Mouse (Mus musculus) MEL (cell line): ENCODE measurements around the gene Nubp2. TPM values are rescaled to one million over a fixed set of nuclear protein-coding genes. Genes with fewer than 3 reads are reported as not detected.

Experiments
- DNase-seq: peaks from one replicate; pipeline ENCODE4 v3.0.0; 2011; ENCODE audit warnings: low read depth, low spot score
- H3K27ac ChIP-seq: 2 replicates; pipeline ENCODE4 v1.5.1; 2012; ENCODE audit warnings: low read depth, mild to moderate bottlenecking, control low read depth, low read length, moderate library complexity; ENCODE audit not compliant: control insufficient read depth
- H3K27me3 ChIP-seq, 2 experiments: fragments of 150-350 bp in 1 of 2; sonication (generic) in 1 of 2; 2 replicates each; pipeline ENCODE4 v1.6.1; 2012; ENCODE audit warnings: low read length in 2 of 2, mild to moderate bottlenecking in 2 of 2, improper control_type of control experiment in 1 of 2, moderate library complexity in 1 of 2; ENCODE audit not compliant: insufficient read depth in 2 of 2, control insufficient read depth in 1 of 2
- H3K36me3 ChIP-seq, 2 experiments: 2 replicates each; pipeline ENCODE4 v1.6.1; 2012 to 2014; ENCODE audit warnings: low read length in 2 of 2, improper control_type of control experiment in 1 of 2, inconsistent platforms in 1 of 2, mild to moderate bottlenecking in 1 of 2; ENCODE audit not compliant: insufficient read depth in 2 of 2, control insufficient read depth in 1 of 2
- H3K4me1 ChIP-seq, 2 experiments: fragments of 150-350 bp in 1 of 2; sonication (generic) in 1 of 2; 2 replicates each; pipeline ENCODE4 v1.6.1; 2012; ENCODE audit warnings: low read length in 2 of 2, improper control_type of control experiment in 1 of 2, mild to moderate bottlenecking in 1 of 2; ENCODE audit not compliant: insufficient read depth in 2 of 2, control insufficient read depth in 1 of 2
- H3K4me3 ChIP-seq, 2 experiments: fragments of 150-350 bp in 1 of 2; sonication (generic) in 1 of 2; 2 replicates each; pipeline ENCODE4 v1.5.1; 2012; ENCODE audit warnings: low read depth in 2 of 2, low read length in 2 of 2, mild to moderate bottlenecking in 2 of 2, moderate library complexity in 2 of 2, control low read depth in 1 of 2, improper control_type of control experiment in 1 of 2; ENCODE audit not compliant: control insufficient read depth in 1 of 2, insufficient read depth in 1 of 2
- H3K79me2 ChIP-seq: 2 replicates; pipeline ENCODE4 v1.6.1; 2012; ENCODE audit warnings: mild to moderate bottlenecking, low read length, moderate library complexity; ENCODE audit not compliant: control insufficient read depth, poor library complexity, insufficient read depth
- H3K9ac ChIP-seq: 2 replicates; pipeline ENCODE4 v1.6.1; 2012; ENCODE audit warnings: low read depth, mild to moderate bottlenecking, control low read depth, low read length, moderate library complexity; ENCODE audit not compliant: control insufficient read depth, poor library complexity, severe bottlenecking
- H3K9me3 ChIP-seq: fragments of 150-350 bp; sonication (generic); replicated peaks from 2 replicates; pipeline ENCODE4 v1.6.1; 2012; ENCODE audit warnings: mild to moderate bottlenecking, low read length, improper control_type of control experiment, moderate library complexity; ENCODE audit not compliant: insufficient read depth
- BHLHE40 ChIP-seq: IDR thresholded peaks from 2 replicates; pipeline ENCODE4 v1.6.1; 2012; ENCODE audit warnings: low read depth, mild to moderate bottlenecking, inconsistent platforms, low read length, improper control_type of control experiment, borderline replicate concordance
- CHD1 ChIP-seq: IDR thresholded peaks from 2 replicates; pipeline ENCODE4 v1.6.1; 2012; ENCODE audit warnings: low read depth, mild to moderate bottlenecking, inconsistent platforms, low read length, improper control_type of control experiment
- ETS1 ChIP-seq: IDR thresholded peaks from 2 replicates; pipeline ENCODE4 v1.6.1; 2012; ENCODE audit warnings: low read depth, mild to moderate bottlenecking, inconsistent platforms, low read length, improper control_type of control experiment, moderate library complexity
- HCFC1 ChIP-seq: IDR thresholded peaks from 2 replicates; pipeline ENCODE4 v1.6.1; 2012; ENCODE audit warnings: low read depth, mild to moderate bottlenecking, inconsistent platforms, low read length, improper control_type of control experiment, moderate library complexity
- MAFK ChIP-seq: IDR thresholded peaks from 2 replicates; pipeline ENCODE4 v1.6.1; 2011; ENCODE audit warnings: low read depth, mild to moderate bottlenecking, low read length, improper control_type of control experiment, borderline replicate concordance
- MAX ChIP-seq: IDR thresholded peaks from 2 replicates; pipeline ENCODE4 v1.6.1; 2011; ENCODE audit warnings: low read length, improper control_type of control experiment
- MAZ ChIP-seq: IDR thresholded peaks from 2 replicates; pipeline ENCODE4 v1.6.1; 2012; ENCODE audit warnings: low read depth, mild to moderate bottlenecking, inconsistent platforms, low read length, improper control_type of control experiment
- MEF2A ChIP-seq: IDR thresholded peaks from 2 replicates; pipeline ENCODE4 v1.6.1; 2014; ENCODE audit warnings: low read depth, mild to moderate bottlenecking, inconsistent platforms, low read length, improper control_type of control experiment; ENCODE audit not compliant: poor library complexity, insufficient replicate concordance, severe bottlenecking; ENCODE audit errors: extremely low read depth
- MYB ChIP-seq: IDR thresholded peaks from 2 replicates; pipeline ENCODE4 v1.6.1; 2011; ENCODE audit warnings: mild to moderate bottlenecking, low read depth, low read length, improper control_type of control experiment
- NELFE ChIP-seq: IDR thresholded peaks from 2 replicates; pipeline ENCODE4 v1.6.1; 2011; ENCODE audit warnings: low read depth, low read length, improper control_type of control experiment
- NRF1 ChIP-seq: IDR thresholded peaks from 2 replicates; pipeline ENCODE4 v1.6.1; 2014; ENCODE audit warnings: low read depth, mild to moderate bottlenecking, inconsistent platforms, low read length, improper control_type of control experiment, moderate library complexity; ENCODE audit not compliant: poor library complexity, insufficient read depth, severe bottlenecking
- POLR2A ChIP-seq, 2 experiments: IDR thresholded peaks; 2 replicates each; pipeline ENCODE4 v1.6.1; 2011 to 2012; ENCODE audit warnings: low read length in 2 of 2, mild to moderate bottlenecking in 2 of 2, control low read depth in 1 of 2, improper control_type of control experiment in 1 of 2, low read depth in 1 of 2, moderate library complexity in 1 of 2; ENCODE audit not compliant: control insufficient read depth in 1 of 2, insufficient read depth in 1 of 2, poor library complexity in 1 of 2
- POLR2AphosphoS2 ChIP-seq: IDR thresholded peaks from 2 replicates; pipeline ENCODE4 v1.6.1; 2011; ENCODE audit warnings: low read length, improper control_type of control experiment
- SIN3A ChIP-seq: IDR thresholded peaks from 2 replicates; pipeline ENCODE4 v1.6.1; 2012; ENCODE audit warnings: low read length, improper control_type of control experiment, inconsistent platforms
- TBP ChIP-seq: IDR thresholded peaks from 2 replicates; pipeline ENCODE4 v1.8.0; 2011; ENCODE audit warnings: low read depth, low read length, improper control_type of control experiment
- ZC3H11A ChIP-seq: IDR thresholded peaks from 2 replicates; pipeline ENCODE4 v1.6.1; 2012; ENCODE audit warnings: low read depth, mild to moderate bottlenecking, inconsistent platforms, low read length, improper control_type of control experiment
- polyA plus RNA-seq, 2 experiments: library from polyadenylated mRNA; stranded (reverse) in 1 of 2; unstranded in 1 of 2; fragments of >175 nt in 1 of 2; fragments of >200 nt in 1 of 2; gene quantifications; 2 replicates each; pipeline versions ENCODE4 v1.2.1 to v1.2.4; 2012; ENCODE audit warnings: low replicate concordance in 2 of 2, low read depth in 1 of 2; ENCODE audit not compliant: insufficient read length in 2 of 2, insufficient read depth in 1 of 2, missing spikeins in 1 of 2
- total RNA-seq: library from RNA; depleted of rRNA; stranded (reverse); fragments of 300-350 nt; gene quantifications from 2 replicates; pipeline ENCODE4 v1.2.3, GENCODE M21; 2012

Nubp2 gene
- total and polyA plus RNA-seq, 3 experiments, result 141 to 191 TPM; not detected in 1

- Histone ChIP-seq H3K36me3 (peaks cover 0 to 7% of the 10 kb centered on the region in 2 experiments; a peak in 2 of 4 replicates), H3K79me2 (peaks cover 34% of the 10 kb centered on the region), H3K4me3 (peak within 1 kb of the TSS; percentile 80 to 94), H3K9me3 (no peaks in the 10 kb centered on the region), H3K27ac (peak within 1 kb of the TSS; percentile 65), H3K9ac (peak within 1 kb of the TSS; percentile 95), H3K27me3 (no peaks in the 10 kb centered on the region), H3K4me1 (peaks cover 0 to 16% of the 10 kb centered on the region in 2 experiments; a peak in 2 of 4 replicates)
- peak; percentile 54; the same call in 1 of the 2 replicates for TF ChIP-seq POLR2AphosphoS2
- no peak for TF ChIP-seq ZC3H11A
- TF ChIP-seq TBP, result 0 out of 2 replicates have a peak, but pooled peaks have one; percentile 33
- no peak for TF ChIP-seq ETS1
- 0 out of 2 replicates have a peak, but pooled peaks have one; percentile 36 for TF ChIP-seq MAX
- no peak for TF ChIP-seq CHD1
- TF ChIP-seq SIN3A, result peak; percentile 55
- 0 out of 2 replicates have a peak, but pooled peaks have one; percentile 26 for TF ChIP-seq NRF1
- peak; percentile 50; the same call in 1 of the 2 replicates for TF ChIP-seq NELFE
- peak; percentile 70 for TF ChIP-seq HCFC1
- TF ChIP-seq POLR2A (IDR thresholded peaks at IDR 0.05; ENCODE audit: control insufficient read depth in 1 of 2, insufficient read depth in 1 of 2, low read depth in 1 of 2, low read length in 2 of 2, poor library complexity in 1 of 2), result peak in 1 of 2 experiments; percentile 59; a peak in 2 of 4 replicates
- TF ChIP-seq BHLHE40, result 0 out of 2 replicates have a peak, but pooled peaks have one; percentile 22
- TF ChIP-seq MAZ, result no peak
- DNase-seq, result peak; percentile 86
Observed at GRCm38 (mm10) chr17:24896241-24896992, 10.3 kb upstream of the Nubp2 start, which contains the start of gene Nme3. Nme3 (plus strand) TSS chr17:24896500.

DNA sequence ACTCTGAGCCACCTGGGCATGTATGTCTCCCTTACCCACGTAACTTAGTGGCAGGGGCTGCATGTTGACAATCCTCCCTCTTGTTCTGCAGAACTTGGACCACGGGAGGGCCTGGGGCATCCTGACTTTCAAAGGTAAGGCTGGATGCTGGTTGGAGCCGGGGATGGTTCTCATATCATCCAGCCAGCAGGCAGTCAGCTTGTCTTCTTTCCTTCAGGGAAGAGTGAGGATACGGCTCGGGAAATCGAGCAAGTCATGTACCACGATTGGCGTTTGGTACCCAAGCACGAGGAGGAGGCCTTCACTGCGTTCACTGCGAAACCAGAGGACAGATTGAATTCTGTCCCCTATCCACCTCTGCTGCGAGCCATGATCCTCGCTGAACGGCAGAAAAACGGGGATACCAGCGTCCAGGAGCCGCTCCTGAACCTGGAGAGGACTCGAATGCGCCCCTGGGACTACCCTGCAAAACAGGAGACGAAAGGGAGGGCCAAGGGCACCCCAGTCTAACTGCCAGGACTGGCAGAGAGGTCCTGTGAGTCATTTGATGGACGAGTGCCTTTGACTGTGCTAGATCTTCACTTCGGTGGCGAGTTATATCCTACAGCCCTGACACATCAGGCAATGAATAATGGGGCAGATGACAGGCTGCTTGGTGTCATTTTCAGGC lies 9.6 kb upstream of the Nubp2 start:
- Histone ChIP-seq H3K36me3 (peaks cover 0 to 7% of the 10 kb centered on the region in 2 experiments; a peak in 2 of 4 replicates), H3K9me3 (no peaks in the 10 kb centered on the region), H3K4me1 (peaks cover 0 to 16% of the 10 kb centered on the region in 2 experiments; a peak in 2 of 4 replicates), H3K27me3 (no peaks in the 10 kb centered on the region), H3K4me3 (peak overlapping the region; percentile 80 to 94), H3K9ac (peak overlapping the region; percentile 95), H3K79me2 (peaks cover 34% of the 10 kb centered on the region), H3K27ac (peak overlapping the region; percentile 65)
- no peak for TF ChIP-seq MEF2A
- TF ChIP-seq MYB, result no peak
- no peak for TF ChIP-seq ETS1
- TF ChIP-seq POLR2A (IDR thresholded peaks at IDR 0.05; ENCODE audit: control insufficient read depth in 1 of 2, insufficient read depth in 1 of 2, low read depth in 1 of 2, low read length in 2 of 2, poor library complexity in 1 of 2), result 0 out of 4 replicates have a peak, but pooled peaks of 1 of the 2 experiments have one; percentile 4
- TF ChIP-seq MAFK, result no peak
- DNase-seq, result no peak
